Mouse (Mus musculus) lung, adult 2 months (tissue): ENCODE results near the gene Sox8. TPM values are rescaled to one million over a fixed set of nuclear protein-coding genes. Genes with fewer than 3 reads are reported as not detected.

Experiments
- DNase-seq: peaks from one replicate; pipeline ENCODE4 v3.0.0; 2022
- H3K4me1 ChIP-seq: fragments of 200-500 bp; 2 replicates; pipeline ENCODE4 v1.6.1; 2011; ENCODE audit warnings: low read length; ENCODE audit not compliant: control insufficient read depth, insufficient read depth
- H3K4me3 ChIP-seq: fragments of 200-500 bp; replicated peaks from 2 replicates; pipeline ENCODE3; 2011; ENCODE audit warnings: low read depth, mild to moderate bottlenecking, control low read depth, low read length; ENCODE audit errors: extremely low read depth
- CTCF ChIP-seq: fragments of 200-500 bp; IDR thresholded peaks from 2 replicates; pipeline ENCODE4 v1.5.1; 2011; ENCODE audit warnings: mild to moderate bottlenecking, low read length, control low read depth; ENCODE audit not compliant: insufficient read depth
- POLR2A ChIP-seq: fragments of 200-500 bp; IDR thresholded peaks from 2 replicates; pipeline ENCODE4 v1.6.1; 2011; ENCODE audit warnings: low read depth, mild to moderate bottlenecking, control low read depth, low read length, borderline replicate concordance; ENCODE audit errors: extremely low read depth
- WGBS: fragments of 180-500 bp; shearing (Covaris S2); methylation state at CpG from one replicate; pipeline ENCODE4 v1.1.7; 2018; 5-methylcytosine and 5-hydroxymethylcytosine counted together
- polyA plus RNA-seq: library from polyadenylated mRNA; depleted of rRNA; stranded (reverse); fragments of >200 nt; gene quantifications from 2 replicates; pipeline ENCODE4 v1.2.3, GENCODE M21; 2012; rRNA removed

The Sox8 gene
- 0.49 and 0.62 TPM in 2 replicates for polyA plus RNA-seq

DNA sequence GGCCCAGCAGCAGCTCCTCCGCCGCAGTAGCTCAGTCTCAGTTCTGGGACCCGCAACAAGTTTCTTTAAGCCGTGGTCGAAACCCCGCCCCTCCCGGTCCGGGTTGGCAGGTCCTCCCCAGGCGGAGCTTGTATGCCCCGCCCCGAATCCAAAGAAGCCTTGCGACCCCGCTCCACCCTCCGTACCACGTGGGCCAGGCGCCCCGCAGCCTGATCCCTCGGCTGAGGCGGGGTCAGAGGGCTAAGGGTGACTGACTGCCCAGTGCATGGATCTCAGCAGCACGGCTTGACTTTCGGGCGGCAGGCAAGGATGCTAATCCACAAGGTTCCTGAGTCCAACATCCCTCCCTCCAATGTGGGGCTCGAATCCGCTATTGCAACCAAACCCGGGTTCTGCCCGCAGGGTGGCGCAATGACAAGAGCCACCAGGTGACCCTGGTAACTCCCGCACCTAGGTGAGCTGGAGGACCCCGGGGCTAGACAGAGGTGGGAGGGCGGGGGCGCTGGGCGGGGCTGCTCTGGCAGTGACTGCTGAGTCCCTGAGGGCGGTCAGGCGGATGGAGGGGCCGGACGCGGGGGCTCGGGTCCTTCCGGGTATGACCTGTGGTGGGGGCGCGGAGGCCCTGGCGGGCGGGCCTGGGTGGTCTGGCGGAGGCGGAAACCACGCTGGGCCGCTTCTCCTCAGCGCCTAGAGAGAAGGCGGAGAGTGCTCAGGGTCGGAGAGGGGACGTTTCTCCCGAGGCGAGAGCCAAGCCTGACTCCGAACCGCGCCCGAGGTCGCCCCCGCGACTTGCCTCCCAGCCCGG is at the start of gene Sox8:
TSS of gene Sox8 (minus strand) at position 39 of the 805 bp plus-strand sequence.
- Histone ChIP-seq H3K4me3 (peak within 1 kb of the TSS; percentile 66), H3K4me1 (peaks cover 6% of the 10 kb centered on the region; the same call in 1 of the 2 replicates)
- WGBS, result 1% methylated on average over 61 of the region's 61 CpGs
- TF ChIP-seq POLR2A (0 out of 2 replicates have a peak, but pooled peaks have one; percentile 25), CTCF (no peak)
- DNase-seq, result peak; percentile 63

DNA sequence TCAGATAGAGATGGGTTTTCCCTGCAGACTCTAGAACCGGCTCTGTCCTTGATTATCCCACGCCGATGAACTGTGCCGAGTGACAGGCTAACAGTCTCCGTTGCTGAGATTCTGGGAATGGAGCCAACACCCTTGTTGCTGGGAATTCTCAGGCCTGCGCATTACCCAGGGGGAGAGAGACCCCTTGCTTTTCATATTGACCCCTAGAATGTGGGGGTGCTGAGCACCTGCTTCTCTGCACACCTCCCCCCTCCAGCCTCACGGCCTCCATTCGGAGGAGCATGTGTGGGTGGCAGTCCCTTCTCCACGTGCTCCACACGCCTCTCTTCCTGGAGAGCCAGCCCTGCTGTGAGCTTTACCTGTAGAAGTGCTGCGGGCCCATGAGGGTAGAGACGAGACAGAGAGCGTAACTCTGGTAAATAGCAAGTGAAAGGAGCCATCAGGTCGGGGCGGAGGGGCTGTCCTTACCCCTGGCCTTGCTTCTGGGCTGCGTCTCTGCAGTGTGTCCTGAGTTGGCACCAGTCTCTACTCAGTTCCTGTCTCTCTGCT is 48.1 kb upstream of the Sox8 start:
- TF ChIP-seq POLR2A (no peak), CTCF (no peak)
- DNase-seq, result no peak
- Histone ChIP-seq H3K4me1 (no peaks in the 10 kb centered on the region; the same call in 1 of the 2 replicates), H3K4me3 (no peak overlapping the region)
- WGBS, result 41% methylated on average over 16 of the region's 16 CpGs

DNA sequence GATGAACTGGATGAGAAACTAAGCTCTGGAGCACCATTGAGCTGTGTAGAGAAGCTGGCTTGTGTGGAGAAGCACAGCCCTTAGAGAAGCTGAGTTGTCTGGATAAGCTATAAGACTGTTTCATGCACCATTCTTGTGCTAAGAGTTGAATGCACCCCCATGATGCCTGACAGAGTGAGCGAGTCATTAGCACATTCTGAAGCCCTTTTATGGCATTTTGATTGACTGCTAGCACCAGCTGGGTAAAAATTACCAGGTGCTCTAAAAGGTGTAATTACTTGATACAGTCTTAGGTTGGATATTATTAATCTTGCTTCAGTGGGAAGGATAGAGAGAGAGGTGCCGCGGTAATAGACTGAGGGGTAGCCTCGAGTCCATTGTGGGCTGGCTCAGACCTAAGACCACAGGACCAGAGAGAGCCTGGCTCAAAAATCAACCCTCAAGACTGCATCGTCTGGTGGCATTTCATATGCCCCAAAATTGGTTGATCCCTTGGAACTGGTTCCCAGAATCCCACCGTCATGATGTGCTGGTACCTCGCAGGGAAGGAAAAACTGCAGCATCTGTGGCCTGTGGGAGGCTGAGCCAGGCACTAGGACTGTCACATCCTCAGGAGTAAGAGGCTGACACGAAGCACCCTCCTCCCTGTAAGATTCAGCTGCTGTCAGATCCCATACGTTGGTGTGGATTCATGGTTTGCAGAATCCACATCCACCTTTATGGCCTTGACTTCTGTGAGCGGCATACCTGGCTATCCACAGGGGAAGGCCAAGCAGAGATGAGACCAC is 44.4 kb upstream of the Sox8 start:
- TF ChIP-seq CTCF (no peak), POLR2A (no peak)
- 93% methylated on average over 10 of the region's 10 CpGs for WGBS
- Histone ChIP-seq H3K4me3 (no peak overlapping the region), H3K4me1 (no peaks in the 10 kb centered on the region; the same call in 1 of the 2 replicates)
- no peak for DNase-seq

DNA sequence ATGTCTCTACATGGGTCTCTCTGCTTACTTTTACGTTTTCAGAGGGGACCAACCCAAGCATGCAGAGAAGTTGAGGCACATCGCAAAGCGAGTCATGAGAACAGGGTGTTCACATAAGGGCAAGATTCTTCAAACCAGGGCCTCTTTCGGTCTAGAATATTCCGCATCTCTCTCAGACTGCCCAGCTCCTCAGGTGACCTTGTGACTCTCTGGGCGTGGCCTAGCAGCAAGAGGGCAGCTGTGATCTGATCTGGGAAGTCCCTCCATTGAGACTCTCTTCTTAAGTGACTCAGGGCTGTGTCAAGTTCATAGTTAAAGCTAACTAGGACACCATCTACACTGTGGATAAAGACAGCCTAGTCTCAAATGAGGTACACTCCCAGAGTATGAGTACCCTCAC is 42.8 kb upstream of the Sox8 start:
- Histone ChIP-seq H3K4me1 (no peaks in the 10 kb centered on the region), H3K4me3 (no peak overlapping the region)
- TF ChIP-seq CTCF (no peak), POLR2A (no peak)
- no peak for DNase-seq
- 94% methylated on average over 6 of the region's 6 CpGs for WGBS

DNA sequence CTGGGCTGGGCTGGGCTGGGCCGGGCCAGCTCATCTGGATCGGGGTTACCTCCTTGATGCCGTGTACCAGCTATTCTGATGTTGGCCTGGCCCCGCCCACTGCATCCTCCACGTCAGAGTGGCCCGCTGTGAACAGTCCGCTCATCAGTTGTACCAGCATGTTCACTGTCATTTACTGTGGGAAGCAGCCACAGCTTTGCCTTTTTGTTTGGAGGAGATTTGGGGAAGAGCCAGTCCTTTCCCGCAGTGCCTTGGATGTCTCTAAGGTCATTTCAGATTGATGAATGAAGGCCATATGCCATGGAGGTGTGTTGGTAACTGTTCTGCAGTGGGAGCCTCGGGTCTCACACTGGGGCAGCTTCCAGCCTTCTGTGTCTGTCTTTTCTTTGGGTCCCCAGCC is 42.1 kb upstream of the Sox8 start:
- no peaks in the 10 kb centered on the region for H3K4me1 ChIP-seq
- no peak for TF ChIP-seq CTCF
- no peak for TF ChIP-seq POLR2A
- DNase-seq, result no peak
- no peak overlapping the region for H3K4me3 ChIP-seq
- WGBS, result 84% methylated on average over 9 of the region's 9 CpGs

DNA sequence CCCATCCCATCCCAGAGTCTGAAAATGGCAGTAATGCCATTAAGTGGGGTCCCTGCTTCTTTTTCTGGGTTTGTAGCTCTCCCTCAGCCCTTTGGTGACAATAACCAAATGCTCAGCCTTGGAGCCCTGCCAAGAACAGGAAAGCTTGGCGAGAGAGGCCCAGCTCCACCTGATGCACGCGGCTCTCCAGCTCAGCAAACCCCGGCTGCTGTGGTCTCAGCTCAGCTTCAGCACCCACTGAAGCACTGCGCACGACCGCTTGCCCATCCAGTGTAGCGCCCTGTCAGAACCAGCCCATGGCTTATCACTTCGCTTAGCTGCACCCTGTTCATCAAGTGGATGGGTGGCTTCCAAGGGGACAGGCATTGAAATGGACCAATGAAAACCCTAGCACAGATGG is 39.7 kb upstream of the Sox8 start:
- TF ChIP-seq POLR2A (no peak), CTCF (no peak)
- no peak overlapping the region for H3K4me3 ChIP-seq
- no peaks in the 10 kb centered on the region for H3K4me1 ChIP-seq
- 54% methylated on average over 9 of the region's 9 CpGs for WGBS
- DNase-seq, result no peak

DNA sequence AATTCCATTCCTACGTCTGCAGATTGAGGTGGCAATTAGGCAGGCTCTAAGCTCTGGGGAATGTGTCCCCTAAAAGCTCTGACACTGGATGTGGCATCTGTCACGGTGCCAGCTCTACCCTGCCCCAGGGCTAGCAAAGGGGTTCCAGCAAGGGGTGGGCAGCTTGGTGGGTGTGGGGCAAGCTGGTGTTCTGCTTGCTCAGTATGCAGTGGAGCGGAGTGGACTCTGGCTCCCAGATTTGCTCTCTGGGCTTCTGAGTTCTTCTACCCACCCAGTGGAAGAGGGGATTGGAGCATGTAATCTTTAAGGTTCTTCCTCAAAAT is 39.0 kb upstream of the Sox8 start:
- DNase-seq, result no peak
- no peak for TF ChIP-seq POLR2A
- Histone ChIP-seq H3K4me1 (no peaks in the 10 kb centered on the region), H3K4me3 (no peak overlapping the region)
- WGBS, result 84% methylated on average over 3 of the region's 3 CpGs

DNA sequence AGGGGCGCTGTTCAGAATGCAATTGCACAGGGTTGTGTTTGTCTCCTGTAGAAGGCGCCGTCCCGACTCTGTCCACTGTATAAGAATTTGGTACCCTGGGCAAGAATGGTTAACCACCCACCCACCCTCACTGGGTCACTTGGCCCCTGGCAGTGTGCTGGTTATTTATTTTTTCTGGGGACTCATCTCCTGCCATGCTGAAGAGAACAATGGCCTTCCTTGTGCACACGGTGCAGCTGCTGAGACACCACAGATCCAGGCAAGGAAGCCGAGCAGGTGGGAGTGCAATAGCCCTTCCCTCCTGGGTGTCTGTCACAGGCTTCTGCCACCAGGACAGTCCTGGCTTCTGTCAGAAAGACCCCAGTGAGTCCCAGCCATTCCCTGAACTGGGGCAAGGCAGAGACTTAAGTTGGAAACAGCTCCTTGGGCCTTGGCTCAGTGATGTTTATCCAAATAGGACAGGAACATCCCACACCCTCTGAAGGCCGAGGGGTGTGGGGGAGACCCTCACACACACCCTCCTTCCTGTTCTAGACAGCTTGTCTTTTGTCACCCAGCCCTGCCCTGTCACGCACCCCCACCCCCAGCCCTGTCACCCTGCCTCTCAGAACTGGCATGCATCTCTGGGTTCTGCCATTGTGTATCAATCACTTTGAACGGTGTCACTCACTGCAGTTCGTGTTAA is 38.5 kb upstream of the Sox8 start:
- TF ChIP-seq POLR2A, result no peak
- TF ChIP-seq CTCF, result no peak
- no peak for DNase-seq
- H3K4me3 ChIP-seq, result no peak overlapping the region
- H3K4me1 ChIP-seq, result no peaks in the 10 kb centered on the region
- 63% methylated on average over 10 of the region's 10 CpGs for WGBS

DNA sequence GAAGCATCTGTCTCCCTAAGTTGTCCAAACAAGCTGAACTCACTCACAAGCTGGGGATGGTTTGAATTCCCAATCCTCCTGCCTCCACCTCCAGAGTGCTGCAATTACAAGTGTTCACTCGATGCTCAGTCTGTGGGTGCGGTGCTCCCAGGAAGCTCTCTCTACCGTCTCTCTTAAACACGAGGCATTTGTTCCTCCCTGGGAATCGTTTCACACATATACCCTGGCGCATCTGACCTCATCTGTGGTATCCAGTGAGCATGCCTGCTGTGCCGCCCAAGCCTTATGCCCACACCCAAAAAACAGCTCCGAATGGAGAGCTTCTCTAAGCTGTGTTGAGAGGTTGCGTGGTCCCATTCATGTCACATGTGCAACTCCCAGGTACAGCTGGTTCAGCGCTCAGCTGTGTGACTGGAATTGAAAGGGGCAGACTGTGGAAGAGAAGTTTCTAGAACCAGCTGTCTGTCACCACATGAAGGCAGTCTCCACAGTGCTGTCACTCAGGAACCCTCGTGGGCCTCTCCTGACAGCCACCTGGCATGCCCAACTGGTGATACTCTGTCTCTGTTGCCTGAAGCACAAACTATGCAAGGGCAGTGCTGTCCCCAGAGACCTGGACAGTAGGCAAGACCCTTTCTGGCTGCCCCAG is 37.8 kb upstream of the Sox8 start:
- H3K4me3 ChIP-seq, result no peak overlapping the region
- TF ChIP-seq CTCF (no peak), POLR2A (no peak)
- H3K4me1 ChIP-seq, result no peaks in the 10 kb centered on the region
- DNase-seq, result no peak
- 83% methylated on average over 11 of the region's 11 CpGs for WGBS
